Mouse (Mus musculus): ENCODE results near the gene Kif15. TPM values are rescaled to one million over a fixed set of nuclear protein-coding genes. Genes with fewer than 3 reads are reported as not detected.

The Kif15 gene
- 5.4 and 5.5 TPM in 2 replicates for polyA plus RNA-seq (2015; fragmentation: Nextera tagmentation; extraction: Ambion mirVana)

GRCm38 (mm10) chr9:122950643-122951475 is at the start of gene Kif15, which contains the start of gene 1110059G10Rik:
Gene Kif15 (plus strand): TSS chr9:122951046.
Gene 1110059G10Rik (minus strand): TSS chr9:122951000.

GRCm38 (mm10) chr9:122922936-122923381 is 27.9 kb upstream of the Kif15 start, which contains the start of gene Zfp105:
Gene Zfp105 (plus strand): TSS chr9:122923072.

GRCm38 (mm10) chr9:123020995-123021631 is 70.3 kb downstream of the Kif15 start, which contains the start of gene Tmem42:
Gene Tmem42 (plus strand): TSS chr9:123021326.

GRCm38 (mm10) chr9:123034426-123034825 is 83.6 kb downstream of the Kif15 start, which contains the start of gene Tgm4:
Gene Tgm4 (plus strand): TSS chr9:123034726.

Other genes starting within 250 kb of the Kif15 start
- not detected in 2 replicates for gene Topaz1, start 203.7 kb upstream of the Kif15 start, polyA plus RNA-seq (2015; fragmentation: Nextera tagmentation; extraction: Ambion mirVana)
- gene Tcaim, start 145.5 kb upstream of the Kif15 start, polyA plus RNA-seq (2015; fragmentation: Nextera tagmentation; extraction: Ambion mirVana), result 8.4 and 11.4 TPM in 2 replicates
- gene Gm35549, start 107.0 kb upstream of the Kif15 start, polyA plus RNA-seq (2015; fragmentation: Nextera tagmentation; extraction: Ambion mirVana), result 0.56 TPM in 1 of 2 replicates, not detected in the other
- gene Zfp445, start 85.0 kb upstream of the Kif15 start, polyA plus RNA-seq (2015; fragmentation: Nextera tagmentation; extraction: Ambion mirVana), result 46.2 and 54.1 TPM in 2 replicates
- gene Zkscan7, start 65.4 kb upstream of the Kif15 start, polyA plus RNA-seq (2015; fragmentation: Nextera tagmentation; extraction: Ambion mirVana), result 1.6 and 2.0 TPM in 2 replicates
- gene Zfp105, start 28.0 kb upstream of the Kif15 start, polyA plus RNA-seq (2015; fragmentation: Nextera tagmentation; extraction: Ambion mirVana), result 11.3 and 12.9 TPM in 2 replicates
- gene 1110059G10Rik, start within 50 bp of the Kif15 start, polyA plus RNA-seq (2015; fragmentation: Nextera tagmentation; extraction: Ambion mirVana), result 28.7 and 30.1 TPM in 2 replicates
- 36.6 and 38.3 TPM in 2 replicates for gene Tmem42, start 70.3 kb downstream of the Kif15 start, polyA plus RNA-seq (2015; fragmentation: Nextera tagmentation; extraction: Ambion mirVana)
- gene Tgm4, start 83.7 kb downstream of the Kif15 start, polyA plus RNA-seq (2015; fragmentation: Nextera tagmentation; extraction: Ambion mirVana), result 0.65 and 0.67 TPM in 2 replicates
- gene Zdhhc3, start 162.2 kb downstream of the Kif15 start, polyA plus RNA-seq (2015; fragmentation: Nextera tagmentation; extraction: Ambion mirVana), result 82.0 and 82.7 TPM in 2 replicates
- gene Exosc7, start 162.2 kb downstream of the Kif15 start, polyA plus RNA-seq (2015; fragmentation: Nextera tagmentation; extraction: Ambion mirVana), result 65.5 and 69.0 TPM in 2 replicates
- 10.6 and 10.8 TPM in 2 replicates for gene Clec3b, start 199.9 kb downstream of the Kif15 start, polyA plus RNA-seq (2015; fragmentation: Nextera tagmentation; extraction: Ambion mirVana)